Mouse (Mus musculus) sigmoid colon, adult 10 weeks (tissue): ENCODE data around the gene Svs1. TPM values are rescaled to one million over a fixed set of nuclear protein-coding genes. Genes with fewer than 3 reads are reported as not detected.

Experiments used
- polyA plus RNA-seq: library from polyadenylated mRNA; stranded (reverse); fragments of 350-450 nt; fragmentation: Illumina TruSeq; extraction: RNeasy Lipid Tissue Mini Kit (QIAGEN cat#74804); gene quantifications from one replicate; pipeline ENCODE4 v1.2.3, GENCODE M21; 2014; ENCODE audit warnings: low read depth, low replicate concordance

Svs1 gene
- not detected for polyA plus RNA-seq

GRCm38 (mm10) chr6:48986444-48986990, at the start of gene Svs1:
Svs1 (plus strand) TSS chr6:48986861.

GRCm38 (mm10) chr6:48974663-48975062, 12.0 kb upstream of the Svs1 start, which contains the start of gene Doxl2:
Doxl2 (plus strand) TSS chr6:48974963.

GRCm38 (mm10) chr6:49036275-49037267, 49.9 kb downstream of the Svs1 start, which contains the start of gene Gpnmb:
Gpnmb (plus strand) TSS chr6:49036546.

Other genes starting within 250 kb of the Svs1 start
- gene Gimap1, start 247.8 kb upstream of the Svs1 start, polyA plus RNA-seq: 3.7 TPM
- 2.6 TPM for gene Gimap5, start 240.7 kb upstream of the Svs1 start, polyA plus RNA-seq
- 7.1 TPM for gene Gimap3, start 216.0 kb upstream of the Svs1 start, polyA plus RNA-seq
- gene Tmem176a, start 145.9 kb upstream of the Svs1 start, polyA plus RNA-seq: 133 TPM
- gene Tmem176b, start 145.4 kb upstream of the Svs1 start, polyA plus RNA-seq: 19.3 TPM
- 80.7 TPM for gene Aoc1, start 114.0 kb upstream of the Svs1 start, polyA plus RNA-seq
- not detected for gene 1600015I10Rik, start 57.0 kb upstream of the Svs1 start, polyA plus RNA-seq
- not detected for gene Doxl2, start 11.9 kb upstream of the Svs1 start, polyA plus RNA-seq
- gene Gpnmb, start 49.7 kb downstream of the Svs1 start, polyA plus RNA-seq: 1.4 TPM
- gene Malsu1, start 86.9 kb downstream of the Svs1 start, polyA plus RNA-seq: 37.3 TPM
- 0.13 TPM for gene Igf2bp3, start 228.1 kb downstream of the Svs1 start, polyA plus RNA-seq